Mouse (Mus musculus): ENCODE results near the gene Grasp.

The Grasp gene

DNA sequence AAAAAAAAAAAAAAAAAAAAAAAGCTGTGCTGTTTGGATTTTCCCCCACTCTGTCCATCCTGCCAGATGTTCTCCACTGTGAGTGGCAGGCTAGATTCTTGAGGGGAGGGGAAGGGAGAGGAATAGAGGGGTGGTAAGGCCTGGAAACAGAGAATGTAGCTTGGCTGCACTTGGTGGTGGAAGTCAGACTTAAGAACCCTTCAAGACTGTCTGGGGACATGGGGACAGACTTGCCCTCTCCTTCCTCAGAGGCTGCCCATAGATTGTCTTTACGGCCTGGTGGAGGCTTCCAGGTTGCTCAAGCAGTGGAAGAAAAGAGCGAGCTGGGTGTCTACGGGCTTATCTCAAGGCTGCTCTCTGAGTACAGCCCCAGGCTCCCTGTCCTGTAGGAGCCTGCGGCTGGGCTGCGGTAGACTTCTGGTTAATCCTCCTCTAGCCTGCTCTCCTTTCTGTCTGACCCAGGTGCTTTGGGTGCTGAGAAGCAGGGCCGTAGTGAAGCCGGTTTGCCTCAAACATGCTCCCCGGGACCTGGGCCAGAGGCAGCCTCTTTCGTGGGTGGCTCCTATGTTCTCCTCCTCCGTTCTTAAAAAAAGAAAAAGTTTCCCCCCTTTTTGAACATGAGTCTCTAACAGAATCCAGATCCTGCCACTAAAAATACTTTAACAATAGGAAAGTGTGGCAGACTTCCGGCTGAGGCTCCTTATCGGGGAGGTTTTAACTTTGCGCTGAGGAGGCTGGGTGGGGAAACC lies 37.1 kb downstream of the Grasp start:
- no peak for TF ChIP-seq GATA4 (IDR thresholded peaks at IDR 0.05; ENCODE audit: insufficient replicate concordance, low read length)

GRCm38 (mm10) chr15:101262502-101262901 lies 38.5 kb downstream of the Grasp start:
- TF ChIP-seq GATA4 (IDR thresholded peaks at IDR 0.05; ENCODE audit: insufficient replicate concordance, low read length), result no peak

GRCm38 (mm10) chr15:101266132-101266963 lies 42.4 kb downstream of the Grasp start:
- no peak for TF ChIP-seq GATA4 (IDR thresholded peaks at IDR 0.05; ENCODE audit: insufficient replicate concordance, low read length)

- TF ChIP-seq GATA4 (IDR thresholded peaks at IDR 0.05; ENCODE audit: insufficient replicate concordance, low read length), result no peak
These were observed 43.4 kb downstream of the Grasp start for GRCm38 (mm10) chr15:101267053-101268032.

GRCm38 (mm10) chr15:101270101-101270820 lies 46.3 kb downstream of the Grasp start:
- no peak for TF ChIP-seq GATA4 (IDR thresholded peaks at IDR 0.05; ENCODE audit: insufficient replicate concordance, low read length)

DNA sequence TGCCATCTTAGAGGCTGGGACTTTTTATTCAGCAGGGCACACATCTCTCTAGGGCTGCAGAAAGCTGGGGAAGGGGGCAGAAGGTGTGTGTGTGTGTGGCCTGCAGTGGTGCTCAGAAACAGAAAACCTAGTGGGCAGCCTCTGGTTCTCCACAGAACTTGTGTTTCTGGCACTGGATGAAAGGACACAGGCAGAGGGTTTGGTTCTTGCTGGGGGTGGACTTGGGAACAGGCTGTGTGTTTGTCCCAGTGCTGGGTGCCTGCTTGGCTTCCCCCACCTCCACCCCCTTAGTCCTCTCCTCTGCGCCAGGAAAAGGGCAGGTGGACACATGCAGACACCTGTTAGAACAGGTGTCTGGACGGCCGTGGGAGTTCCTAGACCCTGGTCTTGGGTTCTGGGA lies 47.1 kb downstream of the Grasp start:
- no peak for TF ChIP-seq GATA4 (IDR thresholded peaks at IDR 0.05; ENCODE audit: insufficient replicate concordance, low read length)

DNA sequence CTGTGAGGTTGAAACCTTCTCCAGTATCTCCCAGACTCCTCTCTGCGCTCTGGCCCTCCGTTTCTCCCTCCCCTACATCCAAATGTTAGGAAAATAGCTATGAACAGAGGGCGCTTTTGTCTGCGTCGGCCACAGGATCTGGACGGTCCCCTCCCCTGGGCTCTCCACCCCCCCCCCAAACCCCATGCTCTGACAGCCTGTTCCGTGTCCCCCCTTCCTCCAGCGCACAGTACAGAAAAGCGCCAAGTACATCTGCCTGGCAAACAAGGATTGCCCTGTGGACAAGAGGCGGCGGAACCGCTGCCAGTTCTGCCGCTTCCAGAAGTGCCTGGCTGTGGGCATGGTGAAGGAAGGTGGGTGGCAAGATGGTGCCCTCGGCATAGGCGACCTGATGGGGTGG lies 47.5 kb downstream of the Grasp start:
- no peak for TF ChIP-seq GATA4 (IDR thresholded peaks at IDR 0.05; ENCODE audit: insufficient replicate concordance, low read length)

GRCm38 (mm10) chr15:101274380-101274779 lies 50.4 kb downstream of the Grasp start:
- no peak for TF ChIP-seq GATA4 (IDR thresholded peaks at IDR 0.05; ENCODE audit: insufficient replicate concordance, low read length)

- TF ChIP-seq GATA4 (IDR thresholded peaks at IDR 0.05; ENCODE audit: insufficient replicate concordance, low read length), result no peak
These were observed 53.4 kb downstream of the Grasp start for GRCm38 (mm10) chr15:101277351-101277899.

- no peak for TF ChIP-seq GATA4 (IDR thresholded peaks at IDR 0.05; ENCODE audit: insufficient replicate concordance, low read length)
These were observed 54.6 kb downstream of the Grasp start for GRCm38 (mm10) chr15:101278589-101278988.

DNA sequence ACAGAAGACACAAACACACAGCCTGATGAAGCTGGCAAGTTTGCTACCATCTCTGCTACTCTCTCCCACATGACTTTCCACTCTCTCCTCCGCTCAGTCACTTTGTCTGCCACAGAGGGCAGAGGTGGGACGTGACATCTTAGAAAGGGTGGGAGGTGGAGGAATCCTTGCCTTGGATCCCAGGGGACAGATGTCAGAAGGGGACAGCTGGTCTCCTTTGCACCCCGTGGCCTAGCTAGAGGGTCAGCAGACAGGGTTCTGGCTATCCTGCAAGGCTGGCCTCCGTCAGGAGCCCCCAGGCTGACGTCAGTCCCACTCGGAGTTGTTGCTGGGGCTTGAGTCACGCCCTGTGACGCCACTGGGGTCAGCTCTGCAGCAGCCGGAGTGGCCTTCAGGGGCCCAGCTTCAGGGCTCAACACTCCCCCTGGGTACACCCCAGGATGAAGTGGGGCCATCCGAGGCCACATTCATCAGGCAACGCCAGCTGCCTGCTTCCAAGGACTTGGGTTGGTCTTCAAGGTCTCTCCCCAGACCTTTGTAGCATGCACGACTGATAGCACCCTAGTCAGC lies 55.5 kb downstream of the Grasp start:
- TF ChIP-seq GATA4 (IDR thresholded peaks at IDR 0.05; ENCODE audit: insufficient replicate concordance, low read length), result no peak

Data from liver, adult (tissue).